Mouse (Mus musculus): ENCODE measurements around the gene Med12l. TPM values are rescaled to one million over a fixed set of nuclear protein-coding genes. Genes with fewer than 3 reads are reported as not detected.
A peak's percentile ranks its signal among the peaks of the same experiment; 100 is the strongest.

The Med12l gene
- polyA plus RNA-seq (2015; fragmentation: Nextera tagmentation; extraction: Ambion mirVana), result 2.9 and 3.9 TPM in 2 replicates

DNA sequence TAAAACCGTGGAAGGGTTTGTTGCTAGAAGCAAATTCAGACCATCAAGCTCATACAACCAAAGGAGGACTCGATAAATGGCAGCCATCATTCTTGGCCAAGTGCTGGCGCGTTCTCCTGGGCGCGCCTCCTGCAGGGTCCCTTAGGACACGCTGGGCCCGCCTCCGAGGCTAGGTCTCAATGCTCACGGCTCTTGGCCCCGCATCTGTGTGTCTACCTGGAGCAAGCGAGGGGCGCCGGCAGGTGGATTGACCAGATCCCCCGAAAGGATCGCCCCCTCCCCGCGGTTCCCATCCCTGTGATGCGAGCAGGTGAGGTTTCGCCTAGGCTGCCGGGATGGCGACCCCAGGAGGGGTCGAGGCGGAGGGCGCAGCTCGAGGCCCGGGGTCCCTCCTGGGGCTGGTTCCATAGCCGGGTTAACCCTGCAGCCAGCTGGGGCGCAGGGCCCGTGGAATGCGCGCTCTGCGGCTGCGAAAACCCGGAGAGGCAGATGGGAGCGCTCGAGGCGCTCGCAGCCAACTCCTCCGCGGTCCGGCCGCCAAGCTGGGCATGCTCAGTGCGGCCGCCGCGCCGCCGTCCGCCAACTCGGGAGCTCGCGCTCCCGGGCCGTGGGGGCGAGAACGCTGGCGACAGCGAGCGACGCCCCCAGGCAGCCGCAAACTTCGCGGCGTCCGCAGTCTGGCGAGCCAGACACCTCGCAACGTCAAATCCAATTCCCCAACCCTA lies at the start of gene Med12l:
Med12l (plus strand) TSS at position 555 of the 725 bp plus-strand sequence.
- Histone ChIP-seq H3K36me3 (no peaks in the 10 kb centered on the region), H3K9ac (peak within 1 kb of the TSS; percentile 81), H3K9me3 (no peaks in the 10 kb centered on the region), H3K4me3 (peak within 1 kb of the TSS; percentile 78), H3K4me2 (peak within 1 kb of the TSS; percentile 99), H3K27ac (peak within 1 kb of the TSS; percentile 95), H3K27me3 (peaks cover 23% of the 10 kb centered on the region), H3K4me1 (peaks cover 13% of the 10 kb centered on the region)
- peak; percentile 44 for ATAC-seq (ENCODE audit: insufficient number of reproducible peaks, insufficient read depth, low FRiP score, low TSS enrichment, low read depth)
- under 1% methylated on average over 63 of the region's 69 CpGs for WGBS

DNA sequence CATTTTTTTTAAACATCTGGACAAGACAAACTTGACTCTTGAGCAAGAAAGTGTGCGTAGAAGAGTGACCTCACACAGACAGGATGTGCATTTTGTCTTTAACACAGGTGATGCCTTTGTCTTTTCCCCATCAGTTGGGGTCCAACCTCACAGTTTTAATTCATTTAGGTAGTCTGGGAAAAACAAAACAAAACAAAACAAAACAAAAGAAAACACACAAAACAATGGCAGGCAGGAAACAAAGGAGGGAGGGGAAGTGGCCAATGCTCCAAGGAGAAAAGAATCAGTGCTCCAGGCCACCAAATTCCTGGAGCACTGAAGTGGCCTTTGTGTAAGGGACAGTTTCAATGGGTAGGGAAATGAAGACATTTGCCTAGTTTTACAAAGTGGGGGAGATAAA lies 44.5 kb upstream of the Med12l start:
- no peaks in the 10 kb centered on the region for H3K27me3 ChIP-seq
- no peak for ATAC-seq (ENCODE audit: insufficient number of reproducible peaks, insufficient read depth, low FRiP score, low TSS enrichment, low read depth)
- no peaks in the 10 kb centered on the region for H3K36me3 ChIP-seq
- no peaks in the 10 kb centered on the region for H3K9me3 ChIP-seq
- WGBS, result 83% methylated on average over 1 of the region's 1 CpGs
- H3K27ac ChIP-seq, result no peak overlapping the region
- H3K4me1 ChIP-seq, result no peaks in the 10 kb centered on the region
- H3K4me3 ChIP-seq, result no peak overlapping the region
- H3K9ac ChIP-seq, result no peak overlapping the region
- no peak overlapping the region for H3K4me2 ChIP-seq

DNA sequence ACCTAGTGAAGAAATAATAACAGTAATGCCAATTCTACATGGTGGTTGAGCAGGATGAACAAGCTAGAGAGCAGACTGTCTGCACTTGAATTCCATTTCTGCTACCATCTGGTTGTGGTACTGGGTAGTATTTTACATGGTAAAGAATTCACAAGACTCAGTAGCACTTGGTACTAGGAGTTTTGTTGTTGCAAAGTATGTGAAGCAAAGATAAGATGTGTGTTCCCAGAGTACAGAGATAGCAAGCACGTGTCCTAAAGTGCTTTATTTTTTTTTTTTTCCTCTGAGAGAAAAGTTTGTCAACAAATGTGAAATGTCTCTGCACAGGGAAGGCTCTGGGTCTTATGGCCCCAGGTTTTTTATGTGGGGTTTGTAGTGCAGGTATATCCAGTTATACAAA lies 28.2 kb upstream of the Med12l start:
- Histone ChIP-seq H3K4me3 (no peak overlapping the region), H3K27ac (no peak overlapping the region), H3K27me3 (no peaks in the 10 kb centered on the region), H3K4me1 (no peaks in the 10 kb centered on the region), H3K36me3 (no peaks in the 10 kb centered on the region), H3K4me2 (no peak overlapping the region), H3K9ac (no peak overlapping the region), H3K9me3 (no peaks in the 10 kb centered on the region)
- ATAC-seq (ENCODE audit: insufficient number of reproducible peaks, insufficient read depth, low FRiP score, low TSS enrichment, low read depth), result no peak
- 64% methylated on average over 1 of the region's 1 CpGs for WGBS

DNA sequence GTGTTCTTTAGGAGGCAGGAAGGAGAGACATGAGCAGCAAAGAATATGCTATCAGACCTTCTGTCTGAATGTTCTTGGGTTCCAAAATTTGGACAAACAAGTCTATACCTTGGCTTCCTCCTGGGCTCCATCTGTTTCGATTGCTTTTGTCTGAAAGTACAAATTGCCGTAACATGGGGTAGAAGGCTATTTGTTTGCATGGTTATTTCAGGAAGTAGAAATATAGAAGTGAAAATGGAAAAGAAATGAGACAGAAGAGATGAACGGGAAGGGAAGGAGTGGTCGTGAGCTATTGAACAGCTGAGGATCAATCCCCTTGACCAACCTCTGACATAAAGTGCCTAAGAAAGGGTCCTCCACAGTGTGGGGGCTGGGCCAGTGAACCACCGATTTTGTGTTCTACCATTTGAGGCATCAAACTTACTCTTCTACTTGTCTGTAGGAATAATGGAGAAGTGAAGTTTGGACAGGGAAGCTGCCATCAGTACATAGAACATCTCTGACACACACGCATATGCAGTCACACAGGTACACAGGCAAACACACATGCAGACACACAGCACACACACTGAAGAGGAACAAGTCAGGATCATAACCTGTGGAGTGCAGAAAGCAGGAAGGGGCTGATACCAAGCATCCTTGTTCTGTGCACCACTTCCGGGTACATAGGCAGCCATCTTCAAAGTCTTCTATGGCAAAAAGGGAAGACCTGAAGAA lies 27.6 kb upstream of the Med12l start:
- H3K36me3 ChIP-seq, result no peaks in the 10 kb centered on the region
- H3K9me3 ChIP-seq, result no peaks in the 10 kb centered on the region
- no peak overlapping the region for H3K27ac ChIP-seq
- H3K4me2 ChIP-seq, result no peak overlapping the region
- WGBS, result 89% methylated on average over 7 of the region's 7 CpGs
- ATAC-seq (ENCODE audit: insufficient number of reproducible peaks, insufficient read depth, low FRiP score, low TSS enrichment, low read depth), result 0 out of 2 replicates have a peak, but pooled peaks have one; percentile 37
- no peaks in the 10 kb centered on the region for H3K27me3 ChIP-seq
- no peaks in the 10 kb centered on the region for H3K4me1 ChIP-seq
- H3K9ac ChIP-seq, result no peak overlapping the region
- H3K4me3 ChIP-seq, result no peak overlapping the region

DNA sequence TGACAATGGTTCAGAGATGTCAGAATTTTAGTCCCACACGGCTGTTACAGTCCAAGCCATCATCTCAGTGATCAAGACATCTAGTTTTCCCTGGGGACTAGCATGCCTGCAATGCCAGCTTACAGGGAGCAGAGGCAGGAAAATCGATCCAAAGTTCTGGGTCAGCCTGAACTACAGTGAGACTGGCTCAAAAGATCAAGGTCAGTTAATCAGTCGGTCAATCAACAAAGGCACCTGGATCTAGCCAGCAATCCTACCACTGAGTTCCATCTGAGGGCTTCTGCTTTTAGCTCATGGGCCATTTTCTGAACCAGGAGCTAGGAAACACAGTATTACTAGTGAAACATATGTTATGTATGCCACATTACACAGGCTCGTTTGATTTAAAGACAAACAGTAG lies 25.0 kb upstream of the Med12l start:
- 60% methylated on average over 4 of the region's 4 CpGs for WGBS

DNA sequence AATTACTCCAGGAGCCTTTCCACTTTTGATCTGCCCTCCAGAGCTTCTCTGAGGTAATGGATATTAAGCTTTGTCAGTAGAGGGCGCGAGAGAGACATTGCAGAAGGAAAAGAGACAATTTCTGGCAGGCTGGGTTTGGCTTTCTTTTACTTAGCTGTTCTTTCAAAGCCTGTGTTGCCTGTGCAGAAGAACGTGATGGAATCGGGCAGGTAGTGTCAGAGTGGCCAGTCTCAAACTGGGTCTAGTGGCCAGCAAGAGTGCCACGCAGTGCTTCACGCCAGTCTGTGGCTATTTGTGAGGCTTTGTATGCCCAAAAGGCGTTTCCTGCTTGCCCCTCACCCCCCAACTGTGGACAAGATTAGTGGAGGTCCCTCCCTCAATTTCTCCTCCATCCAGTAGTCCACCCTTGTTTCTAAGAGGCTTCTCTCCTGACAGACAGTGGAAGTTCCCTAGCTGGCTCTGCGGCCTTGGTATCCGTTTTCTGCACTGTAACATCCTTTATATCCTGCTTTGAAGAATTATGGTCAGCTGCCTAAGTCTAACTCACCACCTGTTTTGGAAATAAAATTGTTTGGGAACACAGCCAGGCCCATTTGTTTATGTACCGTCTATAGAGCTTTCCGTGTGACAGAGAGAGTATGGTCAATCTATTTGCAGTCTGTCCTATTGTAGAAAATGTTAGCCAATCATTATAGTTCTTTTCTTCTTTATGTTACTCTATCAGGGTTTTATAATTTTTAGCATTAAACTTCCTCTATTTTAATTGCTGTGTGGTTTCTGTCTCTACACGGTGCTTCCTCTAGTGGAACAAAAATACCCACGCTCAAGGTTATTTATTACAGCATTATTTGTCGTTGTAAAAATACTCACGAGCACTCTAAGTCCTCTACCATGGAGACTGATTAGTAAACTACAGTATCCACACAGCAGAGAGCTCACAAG lies 22.5 kb upstream of the Med12l start:
- 52% methylated on average over 15 of the region's 15 CpGs for WGBS
- H3K9me3 ChIP-seq, result no peaks in the 10 kb centered on the region
- H3K27ac ChIP-seq, result no peak overlapping the region
- H3K9ac ChIP-seq, result no peak overlapping the region
- H3K4me2 ChIP-seq, result 0 out of 2 replicates have a peak overlapping the region, but pooled peaks have one; percentile 26
- H3K27me3 ChIP-seq, result peaks cover 10% of the 10 kb centered on the region; the same call in 1 of the 2 replicates
- H3K4me1 ChIP-seq, result 0 out of 2 replicates have a peak, but pooled peaks cover 4% of the 10 kb centered on the region
- no peak overlapping the region for H3K4me3 ChIP-seq
- no peaks in the 10 kb centered on the region for H3K36me3 ChIP-seq
- ATAC-seq (ENCODE audit: insufficient number of reproducible peaks, insufficient read depth, low FRiP score, low TSS enrichment, low read depth), result no peak

More for the DNA sequence above, 25.0 kb upstream of the Med12l start:
- Histone ChIP-seq H3K4me1 (no peaks in the 10 kb centered on the region), H3K27ac (no peak overlapping the region), H3K9ac (no peak overlapping the region), H3K27me3 (no peaks in the 10 kb centered on the region), H3K4me3 (no peak overlapping the region), H3K4me2 (no peak overlapping the region), H3K9me3 (no peaks in the 10 kb centered on the region), H3K36me3 (no peaks in the 10 kb centered on the region)
- ATAC-seq (ENCODE audit: insufficient number of reproducible peaks, insufficient read depth, low FRiP score, low TSS enrichment, low read depth), result no peak

DNA sequence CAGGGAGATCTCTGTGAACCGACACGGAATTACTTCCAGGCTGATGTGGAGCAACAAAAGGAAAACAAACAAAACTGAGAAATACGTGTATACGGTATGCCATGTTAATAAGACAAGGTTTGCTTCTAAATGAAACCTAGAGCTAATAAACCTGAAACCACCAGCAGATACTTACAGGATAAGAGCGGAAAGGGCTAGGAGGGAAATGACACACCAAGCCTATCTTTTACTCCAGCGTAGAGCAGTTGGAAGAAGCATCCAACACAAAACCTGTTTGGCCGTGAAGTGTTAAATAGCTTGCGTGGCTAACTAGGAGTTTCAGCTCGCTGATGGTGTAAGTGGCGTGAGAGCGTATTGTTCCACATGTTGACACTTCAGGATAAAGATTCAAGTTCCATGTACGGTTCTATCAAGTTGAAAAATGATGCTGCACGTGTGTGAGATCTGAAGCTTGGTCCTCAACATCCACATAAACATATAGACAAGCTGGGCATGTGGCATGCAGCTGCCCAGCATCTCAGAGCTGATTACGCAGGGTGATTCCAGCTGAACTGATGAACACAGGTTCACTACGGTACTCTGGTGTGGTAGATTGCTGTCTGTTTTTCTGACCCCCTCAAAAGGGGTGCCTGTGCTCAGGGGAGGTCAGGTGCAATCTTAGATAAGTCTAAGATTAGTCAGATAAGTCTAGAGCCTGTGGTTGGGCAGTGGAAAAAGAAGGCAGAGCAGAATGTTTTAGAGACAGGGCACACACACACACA lies 21.6 kb upstream of the Med12l start:
- no peak overlapping the region for H3K4me2 ChIP-seq
- H3K9ac ChIP-seq, result no peak overlapping the region
- no peaks in the 10 kb centered on the region for H3K36me3 ChIP-seq
- no peak overlapping the region for H3K27ac ChIP-seq
- H3K27me3 ChIP-seq, result peaks cover 10% of the 10 kb centered on the region; the same call in 1 of the 2 replicates
- ATAC-seq (ENCODE audit: insufficient number of reproducible peaks, insufficient read depth, low FRiP score, low TSS enrichment, low read depth), result no peak
- H3K9me3 ChIP-seq, result no peaks in the 10 kb centered on the region
- H3K4me3 ChIP-seq, result no peak overlapping the region
- 0 out of 2 replicates have a peak, but pooled peaks cover 4% of the 10 kb centered on the region for H3K4me1 ChIP-seq
- WGBS, result 78% methylated on average over 15 of the region's 15 CpGs

DNA sequence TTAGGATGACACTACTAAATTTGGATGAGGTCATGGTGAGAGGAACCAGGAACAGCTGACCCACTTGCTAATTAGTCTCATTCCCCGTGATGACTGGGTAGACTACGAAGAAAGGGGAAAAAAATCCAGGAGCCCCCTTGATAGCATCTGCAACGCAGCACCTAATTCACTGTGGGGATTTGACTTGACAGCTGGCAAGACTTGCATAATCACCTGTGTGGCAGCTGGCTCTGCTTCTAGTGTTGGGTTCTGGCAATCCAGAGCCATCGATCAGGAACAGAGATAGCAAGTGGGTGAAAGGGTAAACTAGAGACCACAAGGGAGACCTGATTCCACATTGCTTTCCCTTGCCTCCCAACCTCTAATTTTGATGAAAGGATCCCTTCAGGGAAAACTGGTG lies 19.8 kb upstream of the Med12l start:
- H3K4me1 ChIP-seq, result 0 out of 2 replicates have a peak, but pooled peaks cover 4% of the 10 kb centered on the region
- 45% methylated on average over 4 of the region's 4 CpGs for WGBS
- no peak overlapping the region for H3K4me2 ChIP-seq
- peaks cover 10% of the 10 kb centered on the region; the same call in 1 of the 2 replicates for H3K27me3 ChIP-seq
- H3K36me3 ChIP-seq, result no peaks in the 10 kb centered on the region
- H3K4me3 ChIP-seq, result no peak overlapping the region
- no peak overlapping the region for H3K9ac ChIP-seq
- no peak for ATAC-seq (ENCODE audit: insufficient number of reproducible peaks, insufficient read depth, low FRiP score, low TSS enrichment, low read depth)
- no peak overlapping the region for H3K27ac ChIP-seq
- H3K9me3 ChIP-seq, result no peaks in the 10 kb centered on the region

DNA sequence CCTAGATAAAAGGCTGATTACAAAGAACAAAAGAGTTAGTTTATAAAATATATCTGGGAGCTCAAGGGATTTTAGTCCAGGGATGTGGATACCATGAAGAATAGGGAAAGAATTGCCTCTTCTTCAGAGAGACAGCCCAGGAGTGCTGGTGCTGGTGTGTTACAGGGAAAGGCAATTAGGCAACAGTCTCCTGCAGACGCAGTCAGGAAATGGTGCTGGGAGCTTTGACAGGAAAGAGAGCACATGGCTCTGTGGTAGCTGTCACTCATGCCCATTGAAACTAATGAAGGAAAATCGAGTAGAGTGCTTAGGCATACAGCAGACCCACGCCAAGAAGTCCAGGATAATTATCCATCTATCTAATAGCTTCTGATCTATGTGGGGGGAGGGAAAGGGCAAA lies 16.3 kb upstream of the Med12l start:
- WGBS, result 28% methylated on average over 3 of the region's 3 CpGs
- ATAC-seq (ENCODE audit: insufficient number of reproducible peaks, insufficient read depth, low FRiP score, low TSS enrichment, low read depth), result no peak
- peaks cover 10% of the 10 kb centered on the region; the same call in 1 of the 2 replicates for H3K27me3 ChIP-seq

DNA sequence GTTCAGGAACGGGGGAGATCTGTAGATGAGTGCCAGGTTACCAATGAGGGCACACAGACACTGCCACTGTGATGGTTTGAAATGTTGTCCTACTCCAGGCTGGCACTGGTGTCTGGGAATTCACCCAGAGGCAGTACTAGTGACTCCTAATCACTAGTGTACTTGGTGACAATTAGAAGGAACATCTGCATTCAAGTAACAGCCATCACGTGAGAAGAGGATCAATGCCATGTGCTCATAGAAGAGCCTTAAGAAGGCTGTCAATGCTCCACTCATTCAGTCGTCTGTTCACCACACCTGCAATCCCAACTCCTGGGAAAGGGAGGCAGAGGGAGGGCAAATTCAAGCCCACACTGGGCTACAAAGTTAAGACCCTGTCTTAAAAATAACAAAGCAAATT lies 15.1 kb upstream of the Med12l start:
- H3K27ac ChIP-seq, result no peak overlapping the region
- no peak for ATAC-seq (ENCODE audit: insufficient number of reproducible peaks, insufficient read depth, low FRiP score, low TSS enrichment, low read depth)
- no peak overlapping the region for H3K9ac ChIP-seq
- H3K4me1 ChIP-seq, result 0 out of 2 replicates have a peak, but pooled peaks cover 4% of the 10 kb centered on the region
- no peaks in the 10 kb centered on the region for H3K36me3 ChIP-seq
- H3K4me3 ChIP-seq, result no peak overlapping the region
- 42% methylated on average over 3 of the region's 3 CpGs for WGBS
- H3K27me3 ChIP-seq, result peaks cover 10% of the 10 kb centered on the region; the same call in 1 of the 2 replicates
- H3K9me3 ChIP-seq, result no peaks in the 10 kb centered on the region
- H3K4me2 ChIP-seq, result no peak overlapping the region

More for the DNA sequence above, 16.3 kb upstream of the Med12l start:
- Histone ChIP-seq H3K4me1 (0 out of 2 replicates have a peak, but pooled peaks cover 4% of the 10 kb centered on the region), H3K4me2 (no peak overlapping the region), H3K36me3 (no peaks in the 10 kb centered on the region), H3K9ac (no peak overlapping the region), H3K27ac (no peak overlapping the region), H3K4me3 (no peak overlapping the region), H3K9me3 (no peaks in the 10 kb centered on the region)

Data from embryonic facial prominence, embryonic 13.5 days (tissue).